Comparison of ENCODE assay signal across 23 mouse cellular contexts in the genomic region with DNA sequence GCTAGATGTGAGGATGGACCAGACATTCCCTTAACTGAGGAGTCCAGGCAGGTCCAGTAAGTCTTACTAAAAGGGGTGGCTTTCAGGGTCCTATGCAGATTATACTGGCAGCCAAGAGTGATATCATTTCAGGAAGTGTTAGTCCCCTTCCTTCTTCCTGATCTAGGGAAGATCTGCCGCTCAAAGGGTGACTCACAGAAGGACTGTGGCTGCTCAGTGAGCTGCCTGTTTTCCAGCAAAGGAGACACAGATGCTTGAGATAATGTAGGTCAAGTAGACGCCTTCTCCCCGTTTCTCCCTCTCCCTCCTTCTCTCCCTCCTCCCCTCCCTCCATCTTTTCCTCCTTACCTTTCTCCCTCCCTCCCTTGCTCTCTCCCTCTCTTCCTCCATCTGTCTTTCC.
"Had no signal": no experiment of that assay in that cellular context is flagged by ENCODE, and none has a peak within 500 bp of the region (broad histone marks: within the 10 kb centered on the region; RNA-seq: fewer than 3 reads in every experiment).

No protein-coding gene starts in this region.

- H3K36me3 ChIP-seq: limb, embryonic 10.5 days; limb, embryonic 13.5 days; liver, embryonic 13.5 days; midbrain, embryonic 10.5 days; midbrain, embryonic 13.5 days; neural tube, embryonic 12.5 days; neural tube, embryonic 15.5 days had no signal

- H3K27me3 ChIP-seq: limb, embryonic 13.5 days; liver, embryonic 13.5 days; megakaryocyte, embryonic 14.5 days; midbrain, embryonic 13.5 days; neural tube, embryonic 12.5 days; neural tube, embryonic 15.5 days had no signal

- H3K4me1 ChIP-seq: limb, embryonic 13.5 days; liver, embryonic 13.5 days; megakaryocyte, embryonic 14.5 days; midbrain, embryonic 10.5 days; midbrain, embryonic 13.5 days; neural tube, embryonic 12.5 days; neural tube, embryonic 15.5 days had no signal

- H3K27ac ChIP-seq: limb, embryonic 10.5 days; limb, embryonic 13.5 days; liver, embryonic 13.5 days; midbrain, embryonic 10.5 days; midbrain, embryonic 13.5 days; neural tube, embryonic 12.5 days; neural tube, embryonic 15.5 days; stomach, postnatal 0 days had no signal

- H3K9me3 ChIP-seq: limb, embryonic 10.5 days; limb, embryonic 13.5 days; liver, embryonic 13.5 days; neural tube, embryonic 15.5 days had no signal

- H3K4me3 ChIP-seq: limb, embryonic 10.5 days; limb, embryonic 13.5 days; liver, embryonic 13.5 days; megakaryocyte, embryonic 14.5 days; midbrain, embryonic 10.5 days; midbrain, embryonic 13.5 days; neural tube, embryonic 12.5 days; neural tube, embryonic 15.5 days had no signal

- H3K9ac ChIP-seq: limb, embryonic 13.5 days; liver, embryonic 13.5 days; lung, embryonic 14.5 days; midbrain, embryonic 13.5 days; neural tube, embryonic 12.5 days; neural tube, embryonic 15.5 days had no signal

- H3K4me2 ChIP-seq: limb, embryonic 13.5 days; liver, embryonic 13.5 days; lung, embryonic 14.5 days; midbrain, embryonic 13.5 days; neural tube, embryonic 12.5 days; neural tube, embryonic 15.5 days had no signal

- ATAC-seq: intestine, embryonic 16.5 days; midbrain, embryonic 13.5 days had no signal

- DNase-seq: kidney, adult 18-20 months; kidney, adult 9 months; kidney, postnatal 14 days; kidney, postnatal 4 days; layer of hippocampus, postnatal 36 days; liver; liver, embryonic 13.5 days; lung, embryonic 14.5 days; lung, postnatal 10 days; lung, postnatal 36 days; right cerebral cortex, adult 18-20 months; right cerebral cortex, postnatal 14 days; right cerebral cortex, postnatal 4 days; thymus, postnatal 25 days had no signal
